Mouse (Mus musculus) embryonic facial prominence, embryonic 15.5 days (tissue): ENCODE data around the gene Trappc6b. TPM values are rescaled to one million over a fixed set of nuclear protein-coding genes. Genes with fewer than 3 reads are reported as not detected.

ENCODE experiments used
- ATAC-seq: fragments of 200-750 bp; cut with Nextera tagmentation; 2 replicates; pipeline ENCODE4 v1.8.0; 2017; ENCODE audit warnings: low read depth, moderate TSS enrichment; ENCODE audit not compliant: insufficient number of reproducible peaks, low FRiP score, low TSS enrichment
- H3K27ac ChIP-seq: fragments of 300-500 bp; sonication (generic); replicated peaks from 2 replicates; pipeline ENCODE4 v1.5.1; 2015; ENCODE audit warnings: mild to moderate bottlenecking, inconsistent platforms
- H3K27me3 ChIP-seq: fragments of 300-500 bp; sonication (generic); 2 replicates; pipeline ENCODE4 v1.6.1; 2015; ENCODE audit warnings: inconsistent platforms
- H3K36me3 ChIP-seq: fragments of 300-500 bp; sonication (generic); 2 replicates; pipeline ENCODE4 v1.6.1; 2015; ENCODE audit warnings: mild to moderate bottlenecking, inconsistent platforms
- H3K4me1 ChIP-seq: fragments of 300-500 bp; sonication (generic); 2 replicates; pipeline ENCODE4 v1.6.1; 2015; ENCODE audit warnings: inconsistent platforms
- H3K4me2 ChIP-seq: fragments of 300-500 bp; sonication (generic); replicated peaks from 2 replicates; pipeline ENCODE4 v1.6.1; 2015; ENCODE audit warnings: mild to moderate bottlenecking, inconsistent platforms
- H3K4me3 ChIP-seq: fragments of 300-500 bp; sonication (generic); replicated peaks from 2 replicates; pipeline ENCODE4 v1.5.1; 2015; ENCODE audit warnings: mild to moderate bottlenecking, inconsistent platforms
- H3K9ac ChIP-seq: fragments of 300-500 bp; sonication (generic); 2 replicates; pipeline ENCODE4 v1.6.1; 2015; ENCODE audit warnings: inconsistent platforms
- H3K9me3 ChIP-seq: fragments of 300-500 bp; sonication (generic); replicated peaks from 2 replicates; pipeline ENCODE4 v1.6.1; 2016; ENCODE audit warnings: inconsistent platforms
- WGBS: fragments of 180-500 bp; shearing (Covaris S2); methylation state at CpG from one replicate; pipeline ENCODE4 v1.1.7; 2015; 5-methylcytosine and 5-hydroxymethylcytosine counted together
- polyA plus RNA-seq: library from polyadenylated mRNA; unstranded; fragments of >200 nt; fragmentation: Nextera tagmentation; extraction: Ambion mirVana; gene quantifications from 2 replicates; pipeline ENCODE4 v1.2.1, GENCODE M21; 2015

Gene Trappc6b
- polyA plus RNA-seq, 1 experiment from 2014 or later, result 88.8 TPM

- ATAC-seq, result peak; percentile 75
- WGBS, result under 1% methylated on average over 28 of the region's 28 CpGs
- peak within 1 kb of the TSS; percentile 86 for H3K4me3 ChIP-seq
Measured at GRCm38 (mm10) chr12:59013234-59013633, 48.0 kb downstream of the Trappc6b start, which contains the start of gene Gemin2. Gemin2 (plus strand) TSS chr12:59013393.

GRCm38 (mm10) chr12:59012710-59013091 is 48.6 kb downstream of the Trappc6b start:
- Histone ChIP-seq H3K9ac (peak overlapping the region; percentile 37), H3K9me3 (no peaks in the 10 kb centered on the region), H3K36me3 (no peaks in the 10 kb centered on the region; the same call in 1 of the 2 replicates), H3K27ac (peak overlapping the region; percentile 91), H3K4me1 (peaks cover 25% of the 10 kb centered on the region), H3K27me3 (no peaks in the 10 kb centered on the region), H3K4me2 (peak overlapping the region; percentile 71), H3K4me3 (peak overlapping the region; percentile 86)
- WGBS, result 2% methylated on average over 7 of the region's 7 CpGs
- ATAC-seq, result no peak

More at GRCm38 (mm10) chr12:59013234-59013633, 48.0 kb downstream of the Trappc6b start, which contains the start of gene Gemin2:
- Histone ChIP-seq H3K27ac (peak within 1 kb of the TSS; percentile 91), H3K9ac (peak within 1 kb of the TSS; percentile 37), H3K4me2 (peak within 1 kb of the TSS; percentile 71), H3K4me1 (peaks cover 19% of the 10 kb centered on the region), H3K9me3 (no peaks in the 10 kb centered on the region), H3K36me3 (no peaks in the 10 kb centered on the region; the same call in 1 of the 2 replicates), H3K27me3 (no peaks in the 10 kb centered on the region)

- Histone ChIP-seq H3K4me3 (peak within 1 kb of the TSS; percentile 86), H3K27ac (peak within 1 kb of the TSS; percentile 95), H3K4me1 (peaks cover 26% of the 10 kb centered on the region), H3K27me3 (no peaks in the 10 kb centered on the region), H3K9me3 (no peaks in the 10 kb centered on the region), H3K36me3 (peaks cover 2% of the 10 kb centered on the region), H3K4me2 (peak within 1 kb of the TSS; percentile 71), H3K9ac (peak within 1 kb of the TSS; percentile 80)
- WGBS, result under 1% methylated on average over 48 of the region's 48 CpGs
- ATAC-seq, result peak; percentile 98
Measured at GRCm38 (mm10) chr12:59011844-59012709, 49.2 kb downstream of the Trappc6b start, which contains the start of gene Sec23a. Sec23a (minus strand) TSS chr12:59012017.

- peaks cover 26% of the 10 kb centered on the region for H3K4me1 ChIP-seq
- peak overlapping the region; percentile 80 for H3K9ac ChIP-seq
- H3K27me3 ChIP-seq, result no peaks in the 10 kb centered on the region
- H3K9me3 ChIP-seq, result no peaks in the 10 kb centered on the region
- H3K4me2 ChIP-seq, result peak overlapping the region; percentile 63
- ATAC-seq, result peak; percentile 67
- under 1% methylated on average over 25 of the region's 25 CpGs for WGBS
- H3K4me3 ChIP-seq, result peak overlapping the region; percentile 86
- peak overlapping the region; percentile 95 for H3K27ac ChIP-seq
- peaks cover 7% of the 10 kb centered on the region for H3K36me3 ChIP-seq
Measured at GRCm38 (mm10) chr12:59011275-59011843, 49.9 kb downstream of the Trappc6b start.

- Histone ChIP-seq H3K27ac (no peak overlapping the region), H3K9me3 (no peaks in the 10 kb centered on the region), H3K4me1 (peaks cover 26% of the 10 kb centered on the region), H3K27me3 (no peaks in the 10 kb centered on the region), H3K4me3 (peak overlapping the region; percentile 86), H3K9ac (0 out of 2 replicates have a peak overlapping the region, but pooled peaks have one; percentile 80), H3K4me2 (peak overlapping the region; percentile 63), H3K36me3 (peaks cover 15% of the 10 kb centered on the region)
- WGBS, result 60% methylated on average over 2 of the region's 2 CpGs
- ATAC-seq, result no peak
Measured at GRCm38 (mm10) chr12:59010482-59010881, 50.8 kb downstream of the Trappc6b start.

Other genes with a start within 250 kb of the Trappc6b start
- gene Sec23a, start 49.5 kb downstream of the Trappc6b start, polyA plus RNA-seq, result 85.1 and 87.9 TPM in 2 replicates
- 23.6 and 26.4 TPM in 2 replicates for gene Gemin2, start 48.1 kb downstream of the Trappc6b start, polyA plus RNA-seq
- 93.2 and 101 TPM in 2 replicates for gene Pnn, start 5.4 kb upstream of the Trappc6b start, polyA plus RNA-seq
- gene Mia2, start 34.3 kb upstream of the Trappc6b start, polyA plus RNA-seq, result 58.2 and 59.0 TPM in 2 replicates
- gene Fbxo33, start 158.3 kb upstream of the Trappc6b start, polyA plus RNA-seq, result 7.9 and 9.4 TPM in 2 replicates